Mouse (Mus musculus) lung, adult 2 months (tissue): ENCODE data around the gene Zdhhc19. TPM values are rescaled to one million over a fixed set of nuclear protein-coding genes. Genes with fewer than 3 reads are reported as not detected.

Experiments
- DNase-seq: peaks from one replicate; pipeline ENCODE4 v3.0.0; 2022
- H3K4me1 ChIP-seq: fragments of 200-500 bp; 2 replicates; pipeline ENCODE4 v1.6.1; 2011; ENCODE audit warnings: low read length; ENCODE audit not compliant: control insufficient read depth, insufficient read depth
- H3K4me3 ChIP-seq: fragments of 200-500 bp; replicated peaks from 2 replicates; pipeline ENCODE3; 2011; ENCODE audit warnings: low read depth, mild to moderate bottlenecking, control low read depth, low read length; ENCODE audit errors: extremely low read depth
- CTCF ChIP-seq: fragments of 200-500 bp; IDR thresholded peaks from 2 replicates; pipeline ENCODE4 v1.5.1; 2011; ENCODE audit warnings: mild to moderate bottlenecking, low read length, control low read depth; ENCODE audit not compliant: insufficient read depth
- POLR2A ChIP-seq: fragments of 200-500 bp; IDR thresholded peaks from 2 replicates; pipeline ENCODE4 v1.6.1; 2011; ENCODE audit warnings: low read depth, mild to moderate bottlenecking, control low read depth, low read length, borderline replicate concordance; ENCODE audit errors: extremely low read depth
- WGBS: fragments of 180-500 bp; shearing (Covaris S2); methylation state at CpG from one replicate; pipeline ENCODE4 v1.1.7; 2018; 5-methylcytosine and 5-hydroxymethylcytosine counted together
- polyA plus RNA-seq: library from polyadenylated mRNA; depleted of rRNA; stranded (reverse); fragments of >200 nt; gene quantifications from 2 replicates; pipeline ENCODE4 v1.2.3, GENCODE M21; 2012

Zdhhc19 gene
- polyA plus RNA-seq, 1 experiment, result not detected

DNA sequence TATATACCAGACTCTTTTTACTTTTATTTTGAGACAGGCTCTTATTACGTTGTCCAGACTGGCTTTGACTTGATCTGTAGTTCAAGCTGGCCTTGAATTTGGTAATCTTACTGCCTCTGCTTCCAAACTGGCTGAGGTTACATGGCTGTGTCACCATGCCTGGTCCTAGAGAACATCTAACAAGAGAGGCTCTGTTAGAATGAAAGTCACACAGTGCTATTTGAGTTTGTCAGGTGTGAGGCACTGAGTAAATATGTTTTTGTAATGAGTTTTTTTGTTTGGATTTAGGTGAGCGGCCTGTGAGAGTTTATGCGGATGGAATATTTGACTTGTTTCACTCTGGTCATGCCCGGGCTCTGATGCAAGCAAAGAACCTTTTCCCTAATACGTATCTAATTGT is 34.4 kb upstream of the Zdhhc19 start:
- 88% methylated on average over 5 of the region's 5 CpGs for WGBS
- TF ChIP-seq POLR2A (no peak), CTCF (no peak)
- Histone ChIP-seq H3K4me1 (no peaks in the 10 kb centered on the region), H3K4me3 (no peak overlapping the region)
- DNase-seq, result no peak

GRCm38 (mm10) chr16:32462950-32463349 is 33.1 kb upstream of the Zdhhc19 start:
- no peak for TF ChIP-seq POLR2A
- no peak for TF ChIP-seq CTCF
- 94% methylated on average over 16 of the region's 16 CpGs for WGBS
- no peak for DNase-seq
- H3K4me3 ChIP-seq, result no peak overlapping the region
- H3K4me1 ChIP-seq, result no peaks in the 10 kb centered on the region

GRCm38 (mm10) chr16:32463426-32463825 is 32.6 kb upstream of the Zdhhc19 start:
- Histone ChIP-seq H3K4me1 (no peaks in the 10 kb centered on the region), H3K4me3 (no peak overlapping the region)
- TF ChIP-seq CTCF (no peak), POLR2A (no peak)
- no peak for DNase-seq
- WGBS, result 86% methylated on average over 2 of the region's 2 CpGs

DNA sequence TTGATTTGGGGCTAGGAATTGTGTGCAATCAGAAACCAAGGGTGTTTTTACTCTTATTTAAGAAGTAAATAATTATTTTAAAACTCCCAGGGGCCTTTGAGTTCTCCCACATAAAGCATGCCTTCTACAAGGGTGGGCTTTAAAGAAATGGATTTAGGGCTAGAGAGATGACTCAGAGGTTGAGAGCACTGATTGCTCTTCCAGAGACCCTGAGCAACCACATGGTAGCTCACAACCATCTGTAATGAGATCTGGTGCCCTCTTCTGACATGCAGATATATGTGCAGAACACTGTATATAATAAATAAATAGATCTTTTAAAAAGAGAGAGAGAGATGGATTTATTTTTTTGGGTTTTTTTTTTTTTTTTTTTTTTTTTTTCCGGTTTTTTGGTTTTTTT is 31.2 kb upstream of the Zdhhc19 start:
- no peak for TF ChIP-seq CTCF
- 0% methylated on average over 1 of the region's 1 CpGs for WGBS
- DNase-seq, result no peak

DNA sequence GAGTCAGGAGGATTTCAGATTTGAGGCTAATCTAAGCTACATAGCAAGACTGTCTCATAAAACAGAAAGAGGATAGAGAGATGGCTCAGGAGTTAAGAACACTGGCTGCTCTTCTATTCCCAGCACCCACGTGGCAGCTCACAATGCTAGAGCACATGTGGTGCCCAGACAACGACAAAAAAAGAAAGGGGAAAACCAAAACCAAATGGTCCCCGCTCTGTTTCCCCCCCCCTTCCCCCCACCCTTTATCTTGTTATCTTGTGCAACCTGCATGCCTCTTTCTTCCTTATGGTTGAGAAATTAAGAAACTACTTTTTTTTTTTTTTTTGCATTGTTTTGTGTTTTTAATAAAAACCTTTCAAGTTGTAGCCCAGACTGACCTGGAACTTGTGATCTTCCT is 27.6 kb upstream of the Zdhhc19 start:
- no peak for TF ChIP-seq POLR2A
- TF ChIP-seq CTCF, result no peak
- Histone ChIP-seq H3K4me3 (no peak overlapping the region), H3K4me1 (no peaks in the 10 kb centered on the region)
- DNase-seq, result no peak
- WGBS, result 69% methylated on average over 3 of the region's 3 CpGs

More for the DNA sequence above, 31.2 kb upstream of the Zdhhc19 start:
- Histone ChIP-seq H3K4me3 (no peak overlapping the region), H3K4me1 (no peaks in the 10 kb centered on the region)

DNA sequence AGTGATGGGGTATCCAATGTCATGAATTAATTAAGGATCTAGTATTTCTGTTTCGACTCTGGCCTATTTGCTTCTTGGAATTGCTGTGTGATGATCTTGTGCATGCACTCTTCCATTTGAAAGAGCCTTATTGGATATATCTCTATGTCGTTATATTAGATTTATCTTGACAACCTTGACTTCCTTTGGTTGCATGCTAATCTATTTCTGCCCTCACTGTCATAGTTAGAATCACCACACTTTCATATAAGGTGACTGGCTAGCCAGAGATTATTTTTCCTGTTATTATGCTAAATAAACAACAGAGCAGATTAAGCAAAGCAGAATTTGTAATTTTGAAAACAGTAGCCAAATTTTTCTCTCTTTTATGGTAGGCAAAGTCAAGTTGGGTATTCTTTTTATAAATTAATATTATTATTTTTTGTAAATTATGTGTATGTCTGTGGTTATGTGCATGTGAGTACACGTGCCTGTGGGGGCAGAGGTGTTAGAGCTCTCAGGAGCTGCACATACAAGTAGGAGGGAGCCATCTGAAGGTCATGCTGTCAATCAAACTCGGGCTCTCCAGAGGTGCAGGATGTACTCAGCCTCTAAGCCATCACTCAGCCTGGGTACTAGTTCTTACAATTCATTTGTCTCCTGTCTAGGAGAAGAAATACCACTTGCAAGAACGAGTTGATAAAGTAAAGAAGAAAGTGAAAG is 26.5 kb upstream of the Zdhhc19 start:
- no peak for DNase-seq
- no peaks in the 10 kb centered on the region for H3K4me1 ChIP-seq
- H3K4me3 ChIP-seq, result no peak overlapping the region
- WGBS, result 67% methylated on average over 5 of the region's 5 CpGs
- TF ChIP-seq POLR2A (no peak), CTCF (no peak)

DNA sequence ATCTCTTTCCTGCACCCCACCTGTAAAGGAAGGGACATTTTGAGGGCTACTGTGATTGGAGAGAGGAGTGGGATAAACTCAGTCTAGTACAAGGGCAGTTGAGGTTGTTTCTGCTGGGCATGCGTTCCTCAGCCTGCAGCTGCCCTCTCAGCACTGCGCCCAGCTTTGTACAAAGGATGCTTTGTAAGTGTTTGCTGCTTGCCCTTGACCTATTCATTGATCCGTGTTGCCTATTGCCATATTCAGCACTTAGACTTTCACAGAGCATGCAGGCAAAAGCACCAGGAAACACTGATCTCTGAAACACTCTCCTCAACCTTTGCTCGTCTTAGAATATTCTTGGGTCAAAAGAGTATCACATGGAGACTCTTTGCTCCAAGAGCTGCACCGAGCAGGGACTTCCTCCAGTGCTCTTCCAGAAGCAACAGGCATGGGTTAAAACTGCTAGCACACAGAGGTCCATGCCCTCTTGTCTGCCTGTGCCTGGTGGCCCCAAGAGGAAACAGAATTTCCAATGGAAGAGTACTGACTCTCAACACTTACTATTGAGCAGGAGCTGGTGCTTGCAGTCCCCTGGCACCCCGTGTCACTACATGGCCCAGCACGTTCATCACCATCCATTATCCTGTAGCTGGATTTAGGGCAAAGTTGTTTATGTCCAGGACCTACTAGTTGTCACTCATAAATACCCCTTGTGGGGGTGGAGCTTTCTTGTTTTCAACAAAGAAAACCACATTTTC is 23.6 kb upstream of the Zdhhc19 start:
- no peaks in the 10 kb centered on the region for H3K4me1 ChIP-seq
- WGBS, result 85% methylated on average over 7 of the region's 7 CpGs
- no peak for DNase-seq
- no peak for TF ChIP-seq POLR2A
- no peak for TF ChIP-seq CTCF
- no peak overlapping the region for H3K4me3 ChIP-seq

- TF ChIP-seq POLR2A, result no peak
- no peak for TF ChIP-seq CTCF
- DNase-seq, result no peak
- Histone ChIP-seq H3K4me3 (no peak overlapping the region), H3K4me1 (no peaks in the 10 kb centered on the region)
- 75% methylated on average over 6 of the region's 6 CpGs for WGBS
These were observed 18.8 kb upstream of the Zdhhc19 start for GRCm38 (mm10) chr16:32477315-32477714.

DNA sequence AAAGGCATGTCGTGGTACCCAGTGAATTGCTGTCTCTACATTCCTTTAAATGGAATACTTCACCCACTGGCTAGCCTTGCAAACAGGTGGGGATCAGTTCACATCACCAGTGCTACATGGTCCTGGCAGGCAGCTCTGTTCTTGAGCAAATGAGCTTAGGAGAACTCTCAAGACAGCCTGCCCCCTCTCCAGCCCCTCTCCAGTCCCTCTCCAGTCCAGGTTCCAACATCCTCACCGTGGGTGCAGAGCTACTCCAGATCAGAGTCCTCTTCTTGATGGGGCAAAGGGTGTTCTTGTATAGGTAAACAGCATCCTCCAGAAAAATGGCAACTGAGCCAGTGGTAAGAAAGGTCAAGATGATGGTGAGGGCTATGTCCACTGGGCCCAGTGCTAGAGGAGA is 16.6 kb upstream of the Zdhhc19 start:
- WGBS, result 43% methylated on average over 2 of the region's 2 CpGs
- Histone ChIP-seq H3K4me3 (no peak overlapping the region), H3K4me1 (no peaks in the 10 kb centered on the region)
- peak; percentile 19 for DNase-seq
- TF ChIP-seq POLR2A (no peak), CTCF (no peak)

DNA sequence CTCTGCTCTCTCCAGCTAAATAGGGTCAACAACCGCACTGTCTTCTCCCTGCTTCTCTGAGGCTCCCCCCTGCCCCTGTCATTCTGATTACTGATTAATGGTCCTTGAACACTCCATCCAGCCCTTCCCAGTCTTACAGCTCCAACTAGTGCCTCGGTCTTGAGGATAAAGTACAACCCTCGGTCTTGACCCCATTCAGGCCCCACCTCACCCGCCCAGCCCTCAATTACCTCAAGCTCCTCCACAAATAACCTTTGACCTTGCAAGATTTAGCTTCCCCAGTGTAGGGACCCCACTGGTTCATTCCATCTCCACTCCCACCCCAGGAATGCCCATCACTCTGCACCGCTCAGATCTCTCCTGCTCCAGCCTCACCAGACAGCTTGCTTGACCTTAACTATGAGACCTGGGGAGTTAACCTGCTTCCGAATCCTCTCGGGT is 11.6 kb upstream of the Zdhhc19 start:
- TF ChIP-seq POLR2A, result no peak
- TF ChIP-seq CTCF, result no peak
- no peak for DNase-seq
- no peak overlapping the region for H3K4me3 ChIP-seq
- WGBS, result 40% methylated on average over 7 of the region's 7 CpGs
- no peaks in the 10 kb centered on the region for H3K4me1 ChIP-seq
